Mouse (Mus musculus): ENCODE measurements around the gene Usp54. TPM values are rescaled to one million over a fixed set of nuclear protein-coding genes. Genes with fewer than 3 reads are reported as not detected.
"Not testable (repeated sequence)": the region's sequence is repeated elsewhere in the genome, so short reads cannot be mapped to it uniquely, and the experiment has no call there.

Gene Usp54
- total RNA-seq, 1 experiment from 2014 or later: 4.5 TPM

- no peak for ATAC-seq (ENCODE audit: extremely low read depth, insufficient number of reproducible peaks, low FRiP score, poor library complexity, severe bottlenecking)
These were observed 21.7 kb downstream of the Usp54 start for GRCm38 (mm10) chr14:20619131-20619530.

GRCm38 (mm10) chr14:20618211-20618610 is 22.7 kb downstream of the Usp54 start:
- no peak for ATAC-seq (ENCODE audit: extremely low read depth, insufficient number of reproducible peaks, low FRiP score, poor library complexity, severe bottlenecking)

DNA sequence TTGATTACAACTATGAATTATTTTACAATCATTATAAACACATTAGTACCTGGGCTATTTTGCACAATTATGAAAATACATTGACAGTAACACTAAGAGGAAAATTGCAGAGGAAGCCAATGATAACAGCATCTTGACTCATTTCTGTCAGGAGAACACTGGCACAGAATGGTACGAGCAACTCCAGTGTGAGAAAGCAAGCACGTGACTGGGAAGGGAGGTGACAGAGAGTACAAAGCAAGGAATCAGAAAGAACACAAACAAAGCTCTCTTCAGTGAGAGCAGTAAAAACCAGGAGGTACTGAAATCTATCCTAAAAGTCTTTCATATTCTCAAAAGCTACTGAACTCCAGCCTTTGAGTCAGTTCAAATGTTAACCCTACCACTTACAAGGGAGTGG is 24.4 kb downstream of the Usp54 start:
- ATAC-seq (ENCODE audit: extremely low read depth, insufficient number of reproducible peaks, low FRiP score, poor library complexity, severe bottlenecking): no peak

DNA sequence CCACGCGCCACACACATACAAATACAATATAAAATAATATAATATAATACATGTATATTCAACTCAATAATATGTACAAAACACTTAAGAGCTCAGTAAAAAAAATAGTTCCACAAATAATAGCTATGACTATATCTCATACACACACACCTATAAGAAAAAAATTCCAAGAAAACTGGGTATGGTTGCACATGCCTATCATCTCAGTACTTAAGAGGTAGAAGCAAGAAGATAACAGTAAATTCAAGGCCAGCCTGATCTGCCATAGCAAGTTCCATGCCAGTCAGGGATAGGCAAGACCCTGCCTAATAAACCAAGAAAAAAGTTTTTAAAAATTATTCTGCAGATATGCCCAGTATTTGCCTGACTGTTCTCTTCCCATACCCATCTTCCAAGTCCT is 25.8 kb downstream of the Usp54 start:
- no peak for ATAC-seq (ENCODE audit: extremely low read depth, insufficient number of reproducible peaks, low FRiP score, poor library complexity, severe bottlenecking)

- ATAC-seq (ENCODE audit: extremely low read depth, insufficient number of reproducible peaks, low FRiP score, poor library complexity, severe bottlenecking): no peak
These were observed 28.0 kb downstream of the Usp54 start for GRCm38 (mm10) chr14:20612820-20613219.

DNA sequence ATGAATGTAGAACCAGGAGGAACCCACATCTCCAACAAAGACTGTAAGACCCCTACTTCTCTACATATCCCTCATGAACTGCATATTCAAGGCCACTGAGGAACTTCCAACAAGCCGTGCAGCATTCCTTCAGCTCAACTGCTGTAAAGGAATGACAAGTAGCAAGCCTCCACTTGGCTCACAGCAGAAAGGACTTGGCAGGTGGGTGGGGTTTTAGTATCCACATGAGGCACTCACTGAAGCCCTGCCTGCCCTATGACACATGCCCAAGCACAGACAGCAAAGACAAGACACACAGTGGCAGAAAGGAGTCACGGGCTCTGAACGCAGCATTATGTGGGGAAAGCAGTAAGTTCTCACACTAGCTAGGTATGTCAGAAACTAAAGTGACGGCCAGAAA is 30.7 kb downstream of the Usp54 start:
- no peak for ATAC-seq (ENCODE audit: extremely low read depth, insufficient number of reproducible peaks, low FRiP score, poor library complexity, severe bottlenecking)

GRCm38 (mm10) chr14:20609519-20609918 is 31.3 kb downstream of the Usp54 start:
- ATAC-seq (ENCODE audit: extremely low read depth, insufficient number of reproducible peaks, low FRiP score, poor library complexity, severe bottlenecking): no peak

DNA sequence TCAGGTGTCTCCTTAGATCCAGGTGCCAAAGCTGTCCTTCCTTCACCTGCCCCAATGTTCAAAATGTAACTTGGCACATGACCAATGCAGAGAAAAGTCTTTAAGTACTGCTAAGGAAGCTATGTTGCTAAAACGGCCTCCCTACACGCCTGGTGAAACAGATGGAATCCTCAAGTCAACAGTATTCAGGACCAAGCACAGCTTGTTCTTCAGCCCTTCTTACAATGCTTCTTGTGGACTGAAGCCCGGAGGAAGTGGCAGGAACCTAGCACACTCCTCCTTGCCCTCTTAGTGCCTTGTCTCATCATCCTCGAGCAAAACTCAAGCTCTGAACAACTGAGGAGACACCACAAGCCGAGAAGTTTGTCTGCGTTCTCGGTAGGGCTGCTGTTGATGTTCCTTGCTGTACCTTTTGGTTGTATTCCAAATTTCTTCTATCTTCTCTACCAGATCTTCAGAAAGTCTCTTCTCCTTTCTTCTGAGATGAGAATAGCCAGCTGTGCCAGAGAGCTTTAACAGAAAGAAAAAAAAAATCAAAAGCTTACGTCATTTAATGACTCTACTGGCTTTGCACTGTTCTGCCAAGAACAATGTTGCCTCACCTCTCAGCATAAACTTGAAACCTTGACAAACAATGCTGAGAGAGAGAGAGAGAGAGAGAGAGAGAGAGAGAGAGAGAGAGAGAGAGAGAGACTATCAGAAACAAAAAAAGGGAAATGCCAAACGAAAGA is 33.3 kb downstream of the Usp54 start:
- no peak for ATAC-seq (ENCODE audit: extremely low read depth, insufficient number of reproducible peaks, low FRiP score, poor library complexity, severe bottlenecking)

DNA sequence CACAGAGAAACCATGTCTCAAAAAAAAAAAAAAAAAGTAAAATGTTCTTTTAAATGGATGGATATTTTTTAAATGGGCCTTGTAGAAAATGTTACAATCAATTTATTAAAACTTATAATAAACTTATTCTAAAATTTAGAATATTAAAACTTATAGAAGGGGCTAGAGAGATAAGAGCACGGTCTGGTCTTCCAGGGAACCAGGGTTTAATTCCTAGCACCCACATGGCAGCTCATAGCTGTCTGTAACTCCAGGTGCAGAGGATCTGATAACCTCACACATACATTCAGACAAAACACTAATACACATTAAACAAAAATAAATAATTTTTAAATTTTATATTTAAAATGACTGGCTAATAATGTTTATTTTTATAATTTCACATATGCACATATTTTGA is 39.6 kb downstream of the Usp54 start:
- ATAC-seq (ENCODE audit: extremely low read depth, insufficient number of reproducible peaks, low FRiP score, poor library complexity, severe bottlenecking): no peak

- ATAC-seq (ENCODE audit: extremely low read depth, insufficient number of reproducible peaks, low FRiP score, poor library complexity, severe bottlenecking): no peak
These were observed 40.7 kb downstream of the Usp54 start for GRCm38 (mm10) chr14:20600203-20600602.

- ATAC-seq (ENCODE audit: extremely low read depth, insufficient number of reproducible peaks, low FRiP score, poor library complexity, severe bottlenecking): no peak
These were observed 41.3 kb downstream of the Usp54 start for GRCm38 (mm10) chr14:20599542-20599941.

- no peak for ATAC-seq (ENCODE audit: extremely low read depth, insufficient number of reproducible peaks, low FRiP score, poor library complexity, severe bottlenecking)
These were observed 45.1 kb downstream of the Usp54 start for GRCm38 (mm10) chr14:20595781-20596180.

GRCm38 (mm10) chr14:20587458-20587857 is 53.4 kb downstream of the Usp54 start:
- no peak for ATAC-seq (ENCODE audit: extremely low read depth, insufficient number of reproducible peaks, low FRiP score, poor library complexity, severe bottlenecking)

GRCm38 (mm10) chr14:20578822-20579407 is 61.9 kb downstream of the Usp54 start:
- no peak for ATAC-seq (ENCODE audit: extremely low read depth, insufficient number of reproducible peaks, low FRiP score, poor library complexity, severe bottlenecking)

DNA sequence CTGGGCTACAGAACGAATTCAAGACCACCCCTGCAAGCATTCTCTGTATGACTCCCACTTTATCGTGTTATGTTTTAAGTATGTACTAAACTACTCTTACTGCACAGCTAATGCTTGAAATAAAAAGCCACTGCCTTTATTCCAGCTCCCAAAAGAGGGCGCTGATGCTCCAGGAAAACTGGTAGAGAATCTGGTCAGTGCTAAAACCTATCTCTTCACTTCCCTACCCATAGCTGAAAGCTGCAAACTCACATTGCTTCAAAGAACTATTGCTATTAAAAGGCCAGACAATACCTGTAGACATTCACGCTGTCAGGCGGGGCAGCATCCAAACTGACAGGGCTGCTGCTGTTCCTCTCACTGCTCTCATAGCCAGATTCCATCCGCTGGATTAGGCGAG is 64.7 kb downstream of the Usp54 start:
- ATAC-seq (ENCODE audit: extremely low read depth, insufficient number of reproducible peaks, low FRiP score, poor library complexity, severe bottlenecking): peak; percentile 77

- not testable (repeated sequence) for ATAC-seq (ENCODE audit: extremely low read depth, insufficient number of reproducible peaks, low FRiP score, poor library complexity, severe bottlenecking)
These were observed 67.7 kb downstream of the Usp54 start for GRCm38 (mm10) chr14:20573196-20573595.

DNA sequence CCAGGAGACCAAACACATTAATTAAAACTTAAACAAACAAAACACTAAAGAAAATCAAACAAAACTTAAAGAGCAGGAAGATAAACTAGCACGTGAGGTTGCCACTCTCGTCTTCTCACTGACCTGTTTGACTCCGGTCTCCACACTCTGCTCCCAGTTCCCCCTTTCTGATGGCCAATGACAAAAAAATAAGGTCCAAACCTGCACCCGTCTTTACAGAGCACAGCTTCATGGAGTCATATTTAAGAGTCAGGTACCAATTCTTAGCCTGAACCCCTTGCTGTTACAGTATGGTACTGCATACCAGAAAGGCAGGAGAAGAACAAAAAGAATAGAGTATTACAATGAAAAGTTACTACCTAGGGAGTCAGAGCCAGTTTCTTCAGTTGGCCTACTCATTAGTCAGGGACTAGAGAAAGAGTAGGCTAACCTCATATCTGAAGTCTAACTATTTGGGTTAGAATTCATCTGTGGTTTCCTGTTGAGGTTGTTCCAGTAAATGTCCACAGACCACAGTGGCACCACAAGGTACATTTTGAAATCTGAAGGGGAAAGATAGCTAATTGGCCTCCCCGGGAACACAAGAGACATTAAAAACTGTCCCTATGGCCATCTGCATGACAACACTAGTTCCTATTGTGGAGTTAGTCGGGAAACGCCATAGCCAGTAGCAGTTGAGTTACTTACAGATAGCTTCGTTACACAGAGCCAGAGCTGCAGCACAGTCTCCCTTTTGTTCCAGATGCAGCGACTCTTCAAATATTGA is 75.4 kb downstream of the Usp54 start:
- ATAC-seq (ENCODE audit: extremely low read depth, insufficient number of reproducible peaks, low FRiP score, poor library complexity, severe bottlenecking): no peak

- no peak for ATAC-seq (ENCODE audit: extremely low read depth, insufficient number of reproducible peaks, low FRiP score, poor library complexity, severe bottlenecking)
These were observed 76.2 kb downstream of the Usp54 start for GRCm38 (mm10) chr14:20564692-20565091.

- ATAC-seq (ENCODE audit: extremely low read depth, insufficient number of reproducible peaks, low FRiP score, poor library complexity, severe bottlenecking): no peak
These were observed 79.0 kb downstream of the Usp54 start for GRCm38 (mm10) chr14:20561897-20562296.

DNA sequence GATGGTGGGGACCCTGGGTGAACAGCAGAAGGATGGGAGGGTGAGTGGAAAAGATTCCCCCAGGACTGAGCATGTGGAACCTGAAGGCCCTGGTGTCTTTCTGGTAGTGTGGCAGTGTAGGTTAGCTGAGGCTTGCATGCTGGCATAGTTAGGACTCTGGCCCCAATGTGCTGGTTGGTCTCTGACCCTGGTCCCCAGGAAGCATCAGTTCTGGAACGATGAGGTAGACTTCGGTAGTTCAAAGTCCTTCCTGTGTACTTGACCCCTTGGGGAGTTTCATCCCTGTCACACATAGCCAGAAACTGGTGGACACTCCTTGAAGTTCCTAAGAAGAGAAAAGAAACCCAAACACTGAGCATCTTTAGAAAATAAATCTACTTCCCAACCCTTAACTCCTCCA is 90.7 kb downstream of the Usp54 start:
- no peak for ATAC-seq (ENCODE audit: extremely low read depth, insufficient number of reproducible peaks, low FRiP score, poor library complexity, severe bottlenecking)
